Mouse (Mus musculus): ENCODE measurements around the gene 1700013G24Rik. TPM values are rescaled to one million over a fixed set of nuclear protein-coding genes. Genes with fewer than 3 reads are reported as not detected.
A peak's percentile ranks its signal among the peaks of the same experiment; 100 is the strongest.

1700013G24Rik gene
- total RNA-seq, 2 experiments from 2014 or later, result not detected

DNA sequence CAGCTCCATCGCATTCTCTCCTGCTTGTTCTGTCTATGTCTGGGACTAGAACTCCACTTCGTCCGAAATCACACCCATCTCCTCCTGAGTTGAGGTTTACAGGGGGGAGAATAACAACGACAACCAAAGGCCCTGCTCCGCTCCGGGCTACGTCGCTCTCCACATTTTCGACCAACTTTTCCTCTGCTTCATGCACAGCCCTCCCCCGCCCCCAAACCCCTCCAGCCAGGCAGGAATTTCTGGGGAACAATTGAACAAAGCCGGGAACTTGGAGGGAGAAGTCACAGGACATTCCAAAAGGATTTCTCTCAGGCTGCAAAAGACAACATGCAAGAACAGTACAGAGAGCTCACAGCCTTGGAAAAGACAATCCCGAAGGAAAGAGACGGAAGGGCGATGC lies 7.6 kb downstream of the 1700013G24Rik start:
- intact Hi-C loops (cut with DNase I), result no loop called here
- DNase-seq, result no peak
- peak overlapping the region; percentile 31; the same call in 1 of the 2 replicates for H3K27ac ChIP-seq
- no peak overlapping the region for H3K4me3 ChIP-seq
- no peak for TF ChIP-seq CTCF (IDR thresholded peaks at IDR 0.05)

DNA sequence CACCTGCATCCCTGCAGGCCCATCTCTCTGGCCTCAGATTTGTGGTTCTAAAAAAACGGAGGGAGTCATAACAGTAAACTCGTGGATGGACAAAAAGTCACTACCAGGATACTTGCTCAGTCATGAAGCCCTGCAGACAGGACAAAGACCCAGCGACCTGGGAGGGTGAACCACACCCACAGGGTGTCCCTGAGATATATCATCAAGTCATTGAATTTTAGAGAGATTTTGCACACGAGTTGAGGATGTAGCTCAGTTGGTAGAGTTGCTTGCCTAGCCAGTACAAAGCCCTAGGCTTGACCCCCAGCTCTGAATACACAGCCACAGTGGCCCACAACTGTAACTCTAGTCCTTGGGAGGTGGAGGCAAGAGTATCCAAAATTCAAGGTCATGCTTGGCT lies 8.1 kb downstream of the 1700013G24Rik start:
- no peak for DNase-seq
- Histone ChIP-seq H3K4me3 (no peak overlapping the region), H3K27ac (peak overlapping the region; percentile 31; the same call in 1 of the 2 replicates)
- intact Hi-C loops (cut with DNase I), result no loop called here
- TF ChIP-seq CTCF (IDR thresholded peaks at IDR 0.05), result no peak

DNA sequence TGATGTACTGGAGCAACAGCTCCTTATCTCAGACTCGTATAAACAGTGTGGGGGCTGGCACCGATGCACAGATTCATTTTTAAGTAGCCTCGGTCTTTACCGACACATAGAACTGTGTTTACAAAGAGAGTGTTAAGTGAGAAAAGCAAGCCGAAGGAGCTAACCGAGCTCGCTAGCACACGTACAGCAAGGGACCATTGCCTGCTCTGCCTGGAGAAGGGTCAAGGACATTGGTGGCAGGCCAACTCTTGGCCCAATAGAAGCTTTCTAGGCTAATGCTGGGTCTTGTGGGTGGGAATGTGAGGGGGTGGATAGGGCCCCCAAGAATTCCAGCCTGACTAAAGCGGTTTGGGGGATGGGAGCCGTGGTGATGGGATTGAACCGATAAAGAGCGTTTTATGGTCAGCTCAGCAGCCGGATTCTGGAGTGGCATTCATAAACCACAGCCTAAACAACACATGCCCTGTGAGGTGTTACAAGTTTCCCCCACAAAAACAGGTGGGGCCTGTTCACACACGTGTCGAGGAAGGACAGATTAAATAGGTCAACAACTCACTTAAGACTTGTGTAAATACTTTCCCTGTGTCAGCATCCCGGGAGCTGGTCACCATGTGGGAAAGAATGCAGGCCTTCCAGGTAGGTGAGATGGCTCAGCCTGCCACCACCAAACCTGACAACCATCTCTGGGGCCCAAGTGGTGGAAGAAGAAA lies 9.1 kb downstream of the 1700013G24Rik start:
- H3K27ac ChIP-seq, result no peak overlapping the region
- no peak for TF ChIP-seq CTCF (IDR thresholded peaks at IDR 0.05)
- DNase-seq, result no peak
- intact Hi-C loops (cut with DNase I), result no loop called here
- no peak overlapping the region for H3K4me3 ChIP-seq

- DNase-seq, result peak; percentile 56
- intact Hi-C loops (cut with DNase I), result no loop called here
- H3K4me3 ChIP-seq, result no peak overlapping the region
- no peak for TF ChIP-seq CTCF (IDR thresholded peaks at IDR 0.05)
- H3K27ac ChIP-seq, result peak overlapping the region; percentile 85
Measured at GRCm38 (mm10) chr4:137465125-137465787, 12.2 kb downstream of the 1700013G24Rik start.

GRCm38 (mm10) chr4:137466991-137467390 lies 13.9 kb downstream of the 1700013G24Rik start:
- intact Hi-C loops (cut with DNase I), result no loop called here
- DNase-seq, result peak; percentile 69

GRCm38 (mm10) chr4:137467525-137467924 lies 14.4 kb downstream of the 1700013G24Rik start:
- no peak for DNase-seq
- Histone ChIP-seq H3K27ac (peak overlapping the region; percentile 70), H3K4me3 (no peak overlapping the region)
- TF ChIP-seq CTCF (IDR thresholded peaks at IDR 0.05), result no peak
- intact Hi-C loops (cut with DNase I), result no loop called here

More at GRCm38 (mm10) chr4:137466991-137467390, 13.9 kb downstream of the 1700013G24Rik start:
- TF ChIP-seq CTCF (IDR thresholded peaks at IDR 0.05), result no peak
- Histone ChIP-seq H3K27ac (peak overlapping the region; percentile 70), H3K4me3 (no peak overlapping the region)

DNA sequence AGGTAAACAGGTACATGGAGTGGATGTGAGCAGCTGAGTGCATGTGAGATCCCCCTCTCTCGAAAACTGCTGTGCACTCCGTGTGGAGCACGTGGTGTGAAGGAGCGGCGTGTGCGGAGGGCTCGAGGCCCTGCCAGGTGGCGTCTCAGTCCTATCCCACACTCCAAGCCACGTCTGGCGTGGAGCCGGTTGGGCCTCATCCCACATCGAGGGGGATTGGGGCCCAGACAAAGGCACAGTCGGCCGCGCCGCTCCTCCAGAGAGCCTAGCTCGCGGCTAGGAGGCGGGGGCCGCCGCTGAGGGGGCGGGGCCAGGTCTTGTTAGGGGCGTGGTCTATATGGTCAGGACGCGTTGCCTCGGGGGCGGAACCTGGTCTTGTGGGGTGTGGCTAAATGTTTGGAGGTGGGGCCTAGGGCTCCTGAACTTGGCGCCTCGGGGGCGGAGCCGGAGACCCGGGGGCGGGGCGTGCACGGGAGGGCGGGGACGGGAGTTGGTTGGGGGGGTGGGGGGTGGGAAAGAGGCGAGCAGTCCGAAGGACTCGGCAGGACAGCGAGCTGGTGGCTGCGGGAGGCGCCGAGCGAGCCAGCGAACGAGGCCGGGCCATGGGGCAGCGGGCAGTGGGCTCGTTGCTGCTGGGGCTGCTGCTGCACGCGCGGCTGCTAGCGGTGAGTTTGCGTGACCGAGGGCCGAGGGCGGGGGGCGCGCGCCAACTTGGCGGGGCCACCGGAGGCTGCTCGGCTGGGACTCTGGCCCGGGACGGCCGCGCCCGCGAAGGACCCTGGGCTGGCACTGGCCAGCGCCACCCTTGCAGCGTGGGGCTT lies 15.4 kb downstream of the 1700013G24Rik start, which contains the start of gene Hspg2:
Gene Hspg2 (plus strand): TSS at position 510 of the 821 bp plus-strand sequence.
- intact Hi-C loops (cut with DNase I), result no loop called here
- no peak for TF ChIP-seq CTCF (IDR thresholded peaks at IDR 0.05)

GRCm38 (mm10) chr4:137469081-137469844 lies 16.2 kb downstream of the 1700013G24Rik start:
- Histone ChIP-seq H3K4me3 (peak overlapping the region; percentile 90), H3K27ac (peak overlapping the region; percentile 96)
- intact Hi-C loops (cut with DNase I), result no loop called here
- TF ChIP-seq CTCF (IDR thresholded peaks at IDR 0.05), result no peak
- DNase-seq, result no peak

More for the DNA sequence above, 15.4 kb downstream of the 1700013G24Rik start, which contains the start of gene Hspg2:
- peak; percentile 99 for DNase-seq
- peak within 1 kb of the TSS; percentile 90 for H3K4me3 ChIP-seq
- peak within 1 kb of the TSS; percentile 96 for H3K27ac ChIP-seq

- peak; percentile 7; the same call in 1 of the 2 replicates for TF ChIP-seq CTCF (IDR thresholded peaks at IDR 0.05)
- intact Hi-C loops (cut with DNase I), result no loop called here
- DNase-seq, result no peak
- peak overlapping the region; percentile 96 for H3K27ac ChIP-seq
- peak overlapping the region; percentile 90 for H3K4me3 ChIP-seq
Measured at GRCm38 (mm10) chr4:137469845-137470692, 17.0 kb downstream of the 1700013G24Rik start.

DNA sequence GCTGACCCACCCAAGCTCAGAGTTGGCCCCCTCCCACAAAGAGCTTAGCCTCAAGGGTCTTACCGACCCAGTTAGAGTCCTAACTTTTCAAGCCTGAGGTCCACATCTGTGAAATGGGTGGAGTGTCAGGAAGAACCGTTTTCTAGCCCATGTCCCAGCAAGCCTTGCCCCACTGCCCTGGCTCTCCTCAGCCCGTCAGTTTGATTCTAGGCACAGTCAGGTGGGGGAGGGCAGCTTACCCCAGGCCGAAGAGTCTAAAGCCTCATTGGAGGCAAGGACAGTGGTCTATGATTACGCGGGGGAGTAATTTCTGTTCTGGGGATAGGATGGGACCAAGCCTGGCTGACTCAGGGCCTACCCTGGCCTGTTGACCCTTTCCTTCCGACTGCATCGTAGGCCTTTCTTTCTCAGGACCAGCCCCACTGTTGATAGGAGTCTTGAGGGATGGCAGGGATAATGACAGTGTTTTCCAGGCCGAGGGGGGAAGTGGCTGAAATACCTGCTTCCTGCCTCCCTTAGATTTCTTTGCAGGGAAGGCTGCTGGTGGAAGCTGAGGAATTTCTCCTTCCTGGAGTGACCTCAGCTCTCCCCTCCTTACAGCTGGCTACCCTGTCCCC lies 17.7 kb downstream of the 1700013G24Rik start:
- no peak for DNase-seq
- H3K4me3 ChIP-seq, result peak overlapping the region; percentile 90
- TF ChIP-seq CTCF (IDR thresholded peaks at IDR 0.05), result no peak
- peak overlapping the region; percentile 96 for H3K27ac ChIP-seq
- intact Hi-C loops (cut with DNase I), result no loop called here

DNA sequence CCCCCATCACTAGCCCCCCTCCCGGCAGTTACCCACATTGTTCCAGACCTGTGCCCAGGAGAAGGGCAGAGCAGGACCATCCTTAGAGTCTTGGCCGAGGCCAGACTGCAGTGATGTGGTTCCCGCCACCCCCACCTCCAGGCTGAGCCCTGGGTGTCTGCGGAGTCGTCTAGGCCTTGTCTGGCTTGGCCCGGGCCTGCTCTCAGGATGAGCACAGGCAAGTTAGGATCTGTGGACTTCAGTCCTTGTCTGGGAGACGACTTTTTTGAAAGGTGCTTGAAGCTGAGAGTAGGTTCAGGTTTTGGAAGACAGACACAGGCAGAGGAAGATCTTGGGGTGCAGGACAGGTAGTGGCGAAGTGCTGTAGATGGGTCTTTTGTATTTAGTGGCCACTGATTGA lies 18.2 kb downstream of the 1700013G24Rik start:
- no peak for DNase-seq
- H3K27ac ChIP-seq, result peak overlapping the region; percentile 96
- intact Hi-C loops (cut with DNase I), result no loop called here
- no peak for TF ChIP-seq CTCF (IDR thresholded peaks at IDR 0.05)
- peak overlapping the region; percentile 90 for H3K4me3 ChIP-seq

Measured in gastrocnemius, adult 2 months (tissue).